Mouse (Mus musculus): ENCODE results near the gene Cenpj. TPM values are rescaled to one million over a fixed set of nuclear protein-coding genes. Genes with fewer than 3 reads are reported as not detected.

The Cenpj gene
- polyA plus RNA-seq, 1 experiment from 2014 or later = 12.6 TPM

DNA sequence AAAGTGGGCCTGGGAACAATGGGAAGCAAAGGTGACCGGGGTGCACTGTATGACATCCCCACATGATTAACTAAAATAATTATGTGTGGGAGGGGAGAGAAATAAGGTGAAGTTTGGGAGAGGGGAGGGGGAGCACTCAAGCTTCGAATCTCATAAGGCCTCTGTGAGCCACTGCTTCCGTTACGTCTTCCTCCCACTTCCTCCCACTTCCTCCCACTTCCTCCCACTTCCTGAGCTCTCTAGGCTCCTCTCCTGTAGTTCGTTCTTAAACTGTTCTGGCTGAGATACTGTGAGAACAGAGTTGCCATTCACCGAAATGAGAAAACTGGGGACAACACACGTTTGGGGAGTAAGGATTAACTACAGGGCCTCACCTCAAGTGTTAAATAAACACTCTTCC, 7.7 kb downstream of the Cenpj start:
- no peak overlapping the region for H3K4me3 ChIP-seq (ENCODE audit: low read depth, low read length)
- H3K4me1 ChIP-seq (ENCODE audit: control insufficient read depth, insufficient read depth, low read length) = peaks cover 1% of the 10 kb centered on the region; the same call in 1 of the 2 replicates
- H3K27me3 ChIP-seq (replicated peaks; ENCODE audit: control insufficient read depth, insufficient read depth, low read length) = no peaks in the 10 kb centered on the region
- H3K27ac ChIP-seq (ENCODE audit: low read depth, low read length) = no peak overlapping the region
- no peak overlapping the region for H3K4me2 ChIP-seq (ENCODE audit: low read length)
- H3K9me3 ChIP-seq (replicated peaks; ENCODE audit: control insufficient read depth, low read length) = no peaks in the 10 kb centered on the region
- no peak for ATAC-seq
- no peak for DNase-seq (ENCODE audit: low spot score)
- no peak overlapping the region for H3K9ac ChIP-seq (ENCODE audit: low read length)
- 87% methylated on average over 7 of the region's 7 CpGs for WGBS
- peaks cover 22% of the 10 kb centered on the region for H3K36me3 ChIP-seq (ENCODE audit: control insufficient read depth, insufficient read depth, low read length)

- Histone ChIP-seq H3K36me3 (ENCODE audit: control insufficient read depth, insufficient read depth, low read length) (peaks cover 47% of the 10 kb centered on the region), H3K27me3 (replicated peaks; ENCODE audit: control insufficient read depth, insufficient read depth, low read length) (no peaks in the 10 kb centered on the region), H3K4me1 (ENCODE audit: control insufficient read depth, insufficient read depth, low read length) (no peaks in the 10 kb centered on the region), H3K4me3 (ENCODE audit: low read depth, low read length) (no peak overlapping the region), H3K27ac (ENCODE audit: low read depth, low read length) (no peak overlapping the region), H3K9ac (ENCODE audit: low read length) (no peak overlapping the region), H3K9me3 (replicated peaks; ENCODE audit: control insufficient read depth, low read length) (no peaks in the 10 kb centered on the region), H3K4me2 (ENCODE audit: low read length) (no peak overlapping the region)
- ATAC-seq (no peak), DNase-seq (ENCODE audit: low spot score) (no peak)
- WGBS = 98% methylated on average over 3 of the region's 3 CpGs
These were observed 16.1 kb downstream of the Cenpj start for GRCm38 (mm10) chr14:56559134-56559533.

GRCm38 (mm10) chr14:56554716-56555115, 20.5 kb downstream of the Cenpj start:
- H3K27ac ChIP-seq (ENCODE audit: low read depth, low read length) = no peak overlapping the region
- H3K27me3 ChIP-seq (replicated peaks; ENCODE audit: control insufficient read depth, insufficient read depth, low read length) = no peaks in the 10 kb centered on the region
- H3K4me2 ChIP-seq (ENCODE audit: low read length) = no peak overlapping the region
- H3K4me3 ChIP-seq (ENCODE audit: low read depth, low read length) = no peak overlapping the region
- H3K9ac ChIP-seq (ENCODE audit: low read length) = no peak overlapping the region
- no peaks in the 10 kb centered on the region for H3K9me3 ChIP-seq (replicated peaks; ENCODE audit: control insufficient read depth, low read length)
- WGBS = 95% methylated on average over 2 of the region's 2 CpGs
- H3K4me1 ChIP-seq (ENCODE audit: control insufficient read depth, insufficient read depth, low read length) = no peaks in the 10 kb centered on the region
- peaks cover 68% of the 10 kb centered on the region for H3K36me3 ChIP-seq (ENCODE audit: control insufficient read depth, insufficient read depth, low read length)
- no peak for DNase-seq (ENCODE audit: low spot score)
- ATAC-seq = no peak

DNA sequence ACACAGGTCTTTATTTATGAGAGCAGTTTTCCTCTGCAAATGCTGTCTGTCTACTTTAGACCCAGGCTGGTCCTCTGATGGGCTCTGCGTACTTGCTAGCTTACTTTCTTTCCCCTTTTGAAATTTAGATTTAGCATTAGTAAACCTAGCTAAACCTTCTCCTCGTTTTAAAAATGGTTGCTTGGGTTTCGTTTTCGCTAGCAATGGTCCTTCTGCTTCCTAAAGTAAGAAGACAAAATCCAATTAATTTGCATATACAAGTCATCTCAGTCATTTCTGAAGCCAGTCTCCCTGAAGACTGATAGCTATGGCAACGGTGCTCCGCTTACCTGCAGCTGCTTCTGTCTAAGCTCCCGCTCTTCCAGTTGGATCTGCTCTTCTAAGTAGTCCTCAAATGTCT, 21.9 kb downstream of the Cenpj start:
- H3K27ac ChIP-seq (ENCODE audit: low read depth, low read length) = no peak overlapping the region
- H3K36me3 ChIP-seq (ENCODE audit: control insufficient read depth, insufficient read depth, low read length) = peaks cover 75% of the 10 kb centered on the region
- H3K4me1 ChIP-seq (ENCODE audit: control insufficient read depth, insufficient read depth, low read length) = no peaks in the 10 kb centered on the region
- no peaks in the 10 kb centered on the region for H3K27me3 ChIP-seq (replicated peaks; ENCODE audit: control insufficient read depth, insufficient read depth, low read length)
- H3K4me3 ChIP-seq (ENCODE audit: low read depth, low read length) = no peak overlapping the region
- H3K9me3 ChIP-seq (replicated peaks; ENCODE audit: control insufficient read depth, low read length) = no peaks in the 10 kb centered on the region
- H3K4me2 ChIP-seq (ENCODE audit: low read length) = no peak overlapping the region
- WGBS = 93% methylated on average over 7 of the region's 7 CpGs
- no peak overlapping the region for H3K9ac ChIP-seq (ENCODE audit: low read length)
- no peak for DNase-seq (ENCODE audit: low spot score)
- no peak for ATAC-seq

GRCm38 (mm10) chr14:56552924-56553323, 22.3 kb downstream of the Cenpj start:
- no peaks in the 10 kb centered on the region for H3K4me1 ChIP-seq (ENCODE audit: control insufficient read depth, insufficient read depth, low read length)
- H3K9me3 ChIP-seq (replicated peaks; ENCODE audit: control insufficient read depth, low read length) = no peaks in the 10 kb centered on the region
- no peak overlapping the region for H3K4me2 ChIP-seq (ENCODE audit: low read length)
- no peak overlapping the region for H3K9ac ChIP-seq (ENCODE audit: low read length)
- H3K27me3 ChIP-seq (replicated peaks; ENCODE audit: control insufficient read depth, insufficient read depth, low read length) = no peaks in the 10 kb centered on the region
- no peak overlapping the region for H3K4me3 ChIP-seq (ENCODE audit: low read depth, low read length)
- DNase-seq (ENCODE audit: low spot score) (no peak), ATAC-seq (no peak)
- 92% methylated on average over 6 of the region's 6 CpGs for WGBS
- H3K36me3 ChIP-seq (ENCODE audit: control insufficient read depth, insufficient read depth, low read length) = peaks cover 70% of the 10 kb centered on the region
- no peak overlapping the region for H3K27ac ChIP-seq (ENCODE audit: low read depth, low read length)

- Histone ChIP-seq H3K36me3 (ENCODE audit: control insufficient read depth, insufficient read depth, low read length) (peaks cover 61% of the 10 kb centered on the region), H3K4me1 (ENCODE audit: control insufficient read depth, insufficient read depth, low read length) (no peaks in the 10 kb centered on the region), H3K27ac (ENCODE audit: low read depth, low read length) (no peak overlapping the region), H3K27me3 (replicated peaks; ENCODE audit: control insufficient read depth, insufficient read depth, low read length) (no peaks in the 10 kb centered on the region), H3K9ac (ENCODE audit: low read length) (no peak overlapping the region), H3K4me3 (ENCODE audit: low read depth, low read length) (no peak overlapping the region), H3K9me3 (replicated peaks; ENCODE audit: control insufficient read depth, low read length) (no peaks in the 10 kb centered on the region), H3K4me2 (ENCODE audit: low read length) (no peak overlapping the region)
- no peak for DNase-seq (ENCODE audit: low spot score)
- 91% methylated on average over 4 of the region's 4 CpGs for WGBS
- ATAC-seq = no peak
These were observed 24.3 kb downstream of the Cenpj start for GRCm38 (mm10) chr14:56550960-56551359.

DNA sequence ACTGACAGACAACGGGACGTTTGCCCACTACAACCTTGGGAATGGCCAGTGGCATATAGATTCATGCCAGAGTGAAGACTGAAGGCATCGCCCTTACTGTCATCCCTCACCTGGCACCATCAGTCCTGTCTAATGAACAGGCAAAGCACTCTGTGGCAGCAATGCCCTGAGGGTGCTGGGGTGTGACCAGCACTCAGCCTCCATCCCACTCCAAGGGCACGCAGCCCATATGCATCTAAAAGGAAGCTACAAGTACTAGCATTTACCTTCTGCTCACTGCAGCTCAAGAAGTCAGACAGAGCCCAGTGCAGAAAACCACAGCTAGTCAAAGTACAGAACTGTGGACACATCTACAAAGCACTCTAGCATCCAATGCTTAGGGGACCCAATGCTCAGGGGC, 29.7 kb downstream of the Cenpj start:
- H3K9me3 ChIP-seq (replicated peaks; ENCODE audit: control insufficient read depth, low read length) = no peaks in the 10 kb centered on the region
- ATAC-seq = no peak
- H3K27me3 ChIP-seq (replicated peaks; ENCODE audit: control insufficient read depth, insufficient read depth, low read length) = no peaks in the 10 kb centered on the region
- no peak overlapping the region for H3K27ac ChIP-seq (ENCODE audit: low read depth, low read length)
- DNase-seq (ENCODE audit: low spot score) = no peak
- H3K36me3 ChIP-seq (ENCODE audit: control insufficient read depth, insufficient read depth, low read length) = peaks cover 25% of the 10 kb centered on the region
- H3K4me2 ChIP-seq (ENCODE audit: low read length) = no peak overlapping the region
- no peaks in the 10 kb centered on the region for H3K4me1 ChIP-seq (ENCODE audit: control insufficient read depth, insufficient read depth, low read length)
- 91% methylated on average over 4 of the region's 4 CpGs for WGBS
- no peak overlapping the region for H3K4me3 ChIP-seq (ENCODE audit: low read depth, low read length)
- H3K9ac ChIP-seq (ENCODE audit: low read length) = no peak overlapping the region

- peak; percentile 5 for DNase-seq (ENCODE audit: low spot score)
- Histone ChIP-seq H3K4me3 (ENCODE audit: low read depth, low read length) (no peak overlapping the region), H3K9me3 (replicated peaks; ENCODE audit: control insufficient read depth, low read length) (no peaks in the 10 kb centered on the region), H3K4me2 (ENCODE audit: low read length) (no peak overlapping the region), H3K36me3 (ENCODE audit: control insufficient read depth, insufficient read depth, low read length) (peaks cover 22% of the 10 kb centered on the region), H3K4me1 (ENCODE audit: control insufficient read depth, insufficient read depth, low read length) (no peaks in the 10 kb centered on the region), H3K9ac (ENCODE audit: low read length) (no peak overlapping the region), H3K27ac (ENCODE audit: low read depth, low read length) (no peak overlapping the region), H3K27me3 (replicated peaks; ENCODE audit: control insufficient read depth, insufficient read depth, low read length) (no peaks in the 10 kb centered on the region)
- WGBS = 82% methylated on average over 1 of the region's 1 CpGs
- ATAC-seq = no peak
These were observed 30.3 kb downstream of the Cenpj start for GRCm38 (mm10) chr14:56544946-56545345.

- Histone ChIP-seq H3K4me2 (ENCODE audit: low read length) (no peak overlapping the region), H3K9ac (ENCODE audit: low read length) (no peak overlapping the region), H3K27ac (ENCODE audit: low read depth, low read length) (no peak overlapping the region), H3K9me3 (replicated peaks; ENCODE audit: control insufficient read depth, low read length) (no peaks in the 10 kb centered on the region), H3K4me1 (ENCODE audit: control insufficient read depth, insufficient read depth, low read length) (no peaks in the 10 kb centered on the region), H3K27me3 (replicated peaks; ENCODE audit: control insufficient read depth, insufficient read depth, low read length) (no peaks in the 10 kb centered on the region), H3K4me3 (ENCODE audit: low read depth, low read length) (no peak overlapping the region), H3K36me3 (ENCODE audit: control insufficient read depth, insufficient read depth, low read length) (peaks cover 64% of the 10 kb centered on the region)
- no peak for DNase-seq (ENCODE audit: low spot score)
- 89% methylated on average over 2 of the region's 2 CpGs for WGBS
- no peak for ATAC-seq
These were observed 44.4 kb downstream of the Cenpj start for GRCm38 (mm10) chr14:56530788-56531187.
